Mouse (Mus musculus) spleen, adult 18-20 months (tissue): Measurements from ENCODE around the gene Hba-a2.

ENCODE experiments used
- DNase-seq, 2 experiments: peaks; one replicate each; pipeline ENCODE4 v3.0.0; 2022; ENCODE audit warnings: mixed read lengths in 2 of 2

Gene Hba-a2

DNA sequence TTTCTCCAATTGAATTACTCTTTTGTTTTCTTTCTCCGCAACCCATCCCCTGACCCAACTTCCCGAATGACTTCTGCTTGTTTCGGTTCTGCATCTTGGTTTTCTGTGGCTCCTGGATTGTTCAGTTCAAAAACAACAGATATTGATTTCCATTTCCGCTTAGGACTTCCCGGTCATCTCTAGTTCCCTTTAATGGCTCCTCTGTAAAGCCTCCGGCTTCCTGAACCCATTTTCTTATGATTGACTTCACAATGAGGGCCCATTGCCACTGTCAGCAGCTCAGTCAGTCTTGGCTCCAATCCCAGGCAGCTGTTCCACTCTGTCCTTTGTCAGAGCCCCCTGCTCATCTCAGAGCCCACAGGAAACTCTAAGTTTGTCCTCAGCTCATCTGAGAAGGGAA is 34.8 kb downstream of the Hba-a2 start:
- DNase-seq: no peak

DNA sequence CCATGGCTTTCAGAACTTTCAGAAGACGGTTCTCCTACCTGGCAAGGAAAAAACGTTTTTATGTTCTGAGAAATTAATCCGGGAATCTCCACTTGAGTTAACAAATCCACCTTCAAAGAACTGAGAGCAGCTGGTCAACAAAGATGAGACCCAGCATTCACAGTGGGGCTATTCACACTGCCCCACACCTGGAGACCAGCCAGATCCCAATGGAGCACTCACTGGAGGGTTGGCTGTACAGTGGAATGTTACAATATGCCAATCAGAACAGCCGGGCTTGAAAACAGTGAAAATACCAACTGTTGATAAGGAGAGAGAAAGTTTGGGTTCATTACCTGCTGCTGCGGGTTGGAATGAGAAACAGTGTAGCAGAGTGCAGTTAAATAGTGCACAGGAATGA is 35.6 kb downstream of the Hba-a2 start:
- no peak for DNase-seq

DNA sequence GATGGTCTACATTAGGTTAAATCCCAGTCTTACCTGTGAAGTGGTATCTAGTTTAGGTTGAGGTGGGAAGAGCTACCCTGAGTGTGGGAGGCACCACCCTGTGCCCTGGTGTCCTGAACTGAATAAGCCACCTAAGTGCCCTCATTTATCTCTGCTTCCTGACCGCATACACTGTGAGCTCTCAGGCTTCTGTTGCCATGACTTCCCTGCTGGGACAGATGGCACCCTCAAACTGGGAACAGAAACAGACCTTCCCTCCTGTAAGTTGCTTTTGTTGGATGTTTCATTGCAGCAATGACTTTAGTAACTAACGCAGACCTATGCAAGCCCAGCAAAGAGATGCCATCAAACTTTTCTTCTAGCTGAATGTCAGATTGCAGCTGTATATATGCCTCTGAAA is 36.9 kb downstream of the Hba-a2 start:
- DNase-seq: no peak

DNA sequence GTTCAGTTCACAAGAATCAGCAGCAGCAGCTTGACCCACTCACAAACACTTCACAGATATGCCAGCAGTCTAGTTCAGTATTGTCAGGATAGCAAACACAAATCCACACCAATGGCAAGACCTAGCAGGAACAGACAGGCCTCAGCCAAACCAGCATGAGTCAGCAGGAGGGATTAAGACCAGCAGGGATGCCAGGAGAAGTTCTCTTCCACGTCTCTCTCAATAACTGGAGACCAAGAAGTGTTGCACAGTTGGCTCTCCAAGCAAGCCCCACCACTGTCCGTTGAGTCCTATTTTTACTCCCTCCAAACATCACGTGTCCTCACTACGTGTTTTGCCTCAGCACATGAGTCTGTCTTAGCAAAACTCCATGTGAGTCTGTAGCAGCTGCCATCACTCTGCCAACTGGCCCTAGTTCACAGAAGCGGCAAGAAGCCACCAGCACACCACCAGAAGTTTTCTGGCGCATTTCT is 40.2 kb downstream of the Hba-a2 start:
- no peak for DNase-seq

DNA sequence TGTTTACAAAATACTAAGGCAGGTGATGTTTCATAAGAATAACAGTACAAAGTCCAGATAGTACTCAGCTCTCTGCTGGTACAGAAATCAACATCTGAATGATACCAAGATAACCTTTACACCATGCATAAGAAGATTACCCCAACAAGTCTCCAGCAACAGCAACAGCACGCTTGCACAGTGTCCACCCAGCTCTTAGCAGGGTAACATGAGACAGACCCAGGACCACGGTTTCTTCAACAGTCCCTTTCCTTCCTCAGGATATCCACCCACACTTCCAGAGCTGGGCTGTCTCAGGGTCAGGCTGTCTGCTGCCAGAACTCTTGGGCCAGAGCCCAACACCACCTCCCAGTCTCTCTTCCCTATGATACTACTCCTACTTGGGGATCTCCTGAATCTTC is 42.8 kb downstream of the Hba-a2 start:
- no peak for DNase-seq

DNA sequence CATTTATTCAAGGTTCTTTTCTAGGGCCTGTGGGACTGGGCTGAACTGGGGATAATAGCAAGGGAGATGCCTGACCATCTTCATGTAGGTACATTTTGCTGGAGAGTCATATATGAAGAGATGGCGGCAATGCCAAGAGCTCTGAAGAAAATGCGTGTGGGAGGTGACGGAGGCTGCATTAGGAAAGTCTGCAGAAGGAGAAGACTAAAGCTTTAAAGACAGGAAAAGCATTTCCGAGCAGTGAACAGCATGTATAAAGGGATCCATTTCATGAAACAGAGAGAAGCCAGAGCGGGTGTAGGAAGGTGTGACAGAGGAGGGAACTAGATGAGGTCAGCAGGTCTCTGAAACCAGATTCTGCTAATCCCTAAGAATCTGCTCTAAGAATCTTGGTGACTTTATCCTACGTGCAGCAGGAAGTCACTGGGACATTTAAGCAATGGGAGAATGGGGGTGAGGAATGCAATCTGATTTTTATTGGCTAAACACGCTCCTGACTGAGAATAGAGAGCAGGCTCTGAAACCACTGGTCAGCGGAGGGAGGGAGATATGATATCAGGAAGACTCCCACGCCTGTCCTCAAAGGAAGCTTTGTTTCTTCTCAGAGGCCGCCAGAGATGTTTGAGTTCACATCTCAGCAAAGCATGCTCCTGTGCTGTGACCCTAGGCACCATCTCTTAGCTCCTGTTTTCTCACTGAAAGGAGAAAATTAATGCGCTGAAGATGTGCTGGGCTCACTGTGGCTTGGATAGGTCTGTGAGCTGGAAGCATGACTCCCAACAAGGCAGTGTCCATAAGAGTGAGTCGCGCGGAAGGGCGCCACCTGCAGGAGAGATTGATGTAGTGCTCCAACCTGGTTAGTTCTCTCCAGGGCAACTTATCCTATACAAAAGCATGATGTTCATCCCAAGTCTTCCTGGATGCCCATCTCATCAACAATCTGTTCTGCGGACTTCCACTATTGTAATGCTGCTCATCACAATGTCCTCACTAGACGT is 44.5 kb downstream of the Hba-a2 start:
- peak in 1 of 2 experiments; percentile 11 for DNase-seq

DNA sequence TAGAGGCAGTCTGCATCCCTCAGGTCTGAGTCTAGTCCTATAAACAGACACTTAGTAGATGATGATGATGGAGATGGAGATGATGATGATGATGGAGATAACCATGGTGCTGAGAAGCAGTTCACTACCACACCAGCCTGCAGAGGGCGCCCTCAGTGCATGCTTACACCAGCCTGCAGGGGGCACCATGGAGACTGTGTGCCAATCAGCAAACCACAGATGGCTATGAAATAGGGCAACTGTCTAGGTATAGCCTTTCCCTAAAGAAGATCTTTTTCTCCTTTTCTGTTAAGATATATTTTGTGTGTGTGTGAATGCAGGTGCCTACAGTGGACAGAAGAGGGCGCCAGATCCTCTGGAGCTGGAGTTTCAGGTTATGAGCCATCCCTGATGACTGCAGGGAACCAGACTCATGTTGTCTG is 46.5 kb downstream of the Hba-a2 start:
- DNase-seq: peak in 1 of 2 experiments; percentile 19

DNA sequence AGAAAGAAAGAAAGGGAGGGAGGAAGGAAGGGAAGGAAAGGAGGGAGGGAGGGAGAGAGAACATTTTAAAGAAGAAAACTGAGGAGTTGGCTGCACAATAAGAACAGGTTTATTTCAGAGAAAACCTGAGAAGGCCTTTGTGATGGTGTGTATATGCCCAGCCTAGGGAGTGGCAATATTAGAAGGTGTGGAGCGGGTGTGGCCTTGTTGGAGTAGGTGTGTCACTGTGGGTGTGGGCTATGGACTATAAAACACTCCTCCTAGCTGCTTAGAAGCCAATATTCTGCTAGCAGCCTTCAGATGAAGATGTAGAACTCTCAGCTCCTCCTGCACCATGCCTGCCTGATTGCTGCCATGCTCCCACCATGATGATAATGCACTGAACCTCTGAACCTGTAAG is 47.1 kb downstream of the Hba-a2 start:
- DNase-seq: no peak

DNA sequence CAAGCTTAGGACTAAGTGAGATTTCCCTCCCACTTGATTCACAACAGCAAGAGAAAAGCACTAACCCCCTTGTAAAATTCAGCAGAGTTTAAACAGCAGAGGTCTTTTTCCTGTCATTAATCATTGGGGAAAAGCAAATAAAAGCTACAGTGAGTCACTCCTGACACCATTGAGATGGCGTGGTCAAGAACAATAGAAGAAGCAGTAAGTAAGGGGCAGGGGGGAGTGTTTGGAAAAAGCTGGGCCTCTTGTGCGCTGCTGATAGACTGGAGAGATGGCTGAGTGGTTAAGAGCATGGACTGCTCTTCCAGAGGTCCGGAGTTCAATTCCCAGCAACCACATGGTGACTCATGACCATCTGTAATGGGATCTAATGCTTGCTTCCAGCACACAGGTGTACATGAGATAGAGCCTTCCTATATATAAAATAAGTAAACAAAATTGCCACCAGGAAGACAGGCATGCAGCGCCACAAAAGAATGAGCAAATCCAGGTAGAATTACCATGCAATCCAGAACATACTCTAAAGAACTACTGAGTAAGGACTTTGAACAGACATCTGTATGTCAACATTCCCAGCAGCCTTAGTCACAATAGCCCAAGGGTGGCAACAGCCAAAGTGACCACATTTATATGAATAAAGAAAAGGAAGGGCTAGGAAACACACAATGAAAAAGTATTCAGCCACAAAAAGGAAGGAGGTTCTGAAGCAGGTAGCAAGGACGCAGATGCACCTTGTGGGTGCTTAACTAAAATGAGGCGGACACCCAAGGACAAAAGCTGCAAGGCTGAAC is 49.4 kb downstream of the Hba-a2 start:
- DNase-seq: no peak
